Mouse (Mus musculus): Measurements from ENCODE around the gene Zmym1. TPM values are rescaled to one million over a fixed set of nuclear protein-coding genes. Genes with fewer than 3 reads are reported as not detected.

Zmym1 gene
- polyA plus RNA-seq, 1 experiment from 2014 or later: 23.1 TPM

DNA sequence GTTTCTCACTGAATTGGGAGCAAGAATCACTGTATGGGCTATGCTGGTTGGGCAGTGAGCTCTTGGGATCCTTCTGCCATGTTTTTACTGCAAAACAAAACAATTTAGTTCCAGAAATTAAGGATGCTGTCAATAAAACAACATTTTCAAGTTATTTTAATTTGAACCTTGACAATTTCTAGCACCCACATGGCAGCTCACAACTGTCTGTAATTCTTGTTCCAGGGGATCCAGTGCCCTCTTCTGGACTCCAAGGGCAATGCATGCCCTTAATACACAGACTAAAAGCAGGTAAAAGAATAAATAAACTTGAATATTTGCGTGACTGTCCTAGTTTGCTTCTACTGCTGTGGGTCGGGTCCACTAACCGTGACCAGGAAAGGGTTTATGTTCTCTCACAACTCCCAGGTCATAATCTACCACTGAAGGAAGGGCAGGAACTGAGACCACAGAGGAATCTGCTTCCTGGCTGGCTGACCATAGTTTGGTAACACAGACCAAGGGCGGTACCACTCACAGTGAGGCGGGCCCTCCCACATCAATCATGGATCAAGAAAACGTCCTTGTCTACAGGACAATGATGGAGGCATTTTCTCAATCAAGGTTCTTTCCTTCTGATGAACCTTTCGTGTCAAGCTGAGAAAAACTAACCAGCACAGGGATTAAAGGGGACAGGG, 6.3 kb downstream of the Zmym1 start:
- peaks cover 2% of the 10 kb centered on the region; the same call in 1 of the 2 replicates for H3K4me1 ChIP-seq
- H3K27ac ChIP-seq: no peak overlapping the region
- H3K36me3 ChIP-seq: peaks cover 61% of the 10 kb centered on the region
- WGBS: 86% methylated on average over 7 of the region's 7 CpGs
- no peak for ATAC-seq (ENCODE audit: insufficient number of reproducible peaks, insufficient read depth, low FRiP score, low TSS enrichment, low read depth)
- no peak overlapping the region for H3K9ac ChIP-seq
- H3K4me2 ChIP-seq: no peak overlapping the region
- no peaks in the 10 kb centered on the region for H3K27me3 ChIP-seq
- no peaks in the 10 kb centered on the region for H3K9me3 ChIP-seq
- H3K4me3 ChIP-seq: no peak overlapping the region

GRCm38 (mm10) chr4:127053071-127053470, 7.9 kb downstream of the Zmym1 start:
- no peaks in the 10 kb centered on the region for H3K4me1 ChIP-seq
- no peak for ATAC-seq (ENCODE audit: insufficient number of reproducible peaks, insufficient read depth, low FRiP score, low TSS enrichment, low read depth)
- WGBS: 94% methylated on average over 5 of the region's 5 CpGs

DNA sequence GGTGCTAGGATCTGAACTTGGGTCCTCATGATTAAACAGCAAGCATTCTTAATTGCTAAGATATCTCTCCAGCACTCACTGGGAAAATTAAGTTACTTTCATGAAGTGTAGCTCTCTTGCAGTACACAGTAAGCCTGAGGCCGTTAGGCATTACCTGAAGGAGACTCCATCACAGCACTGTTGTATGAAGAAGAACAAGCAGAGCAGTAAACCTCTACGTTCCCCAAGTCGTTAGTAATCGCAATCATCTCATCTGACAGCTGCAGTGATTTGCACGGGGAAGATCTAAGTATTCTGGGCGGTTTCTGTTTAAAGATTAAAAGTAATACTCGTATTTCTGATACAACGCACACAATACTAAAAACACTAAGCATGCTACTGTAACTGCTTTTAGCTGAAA, 9.8 kb downstream of the Zmym1 start:
- Histone ChIP-seq H3K9me3 (no peaks in the 10 kb centered on the region), H3K4me1 (no peaks in the 10 kb centered on the region), H3K9ac (no peak overlapping the region), H3K4me2 (no peak overlapping the region), H3K27ac (no peak overlapping the region), H3K4me3 (no peak overlapping the region), H3K27me3 (no peaks in the 10 kb centered on the region), H3K36me3 (peaks cover 72% of the 10 kb centered on the region)
- WGBS: 86% methylated on average over 8 of the region's 8 CpGs
- no peak for ATAC-seq (ENCODE audit: insufficient number of reproducible peaks, insufficient read depth, low FRiP score, low TSS enrichment, low read depth)

More at GRCm38 (mm10) chr4:127053071-127053470, 7.9 kb downstream of the Zmym1 start:
- no peaks in the 10 kb centered on the region for H3K9me3 ChIP-seq
- H3K36me3 ChIP-seq: peaks cover 67% of the 10 kb centered on the region
- H3K4me2 ChIP-seq: no peak overlapping the region
- H3K9ac ChIP-seq: no peak overlapping the region
- no peaks in the 10 kb centered on the region for H3K27me3 ChIP-seq
- H3K27ac ChIP-seq: no peak overlapping the region
- H3K4me3 ChIP-seq: no peak overlapping the region

DNA sequence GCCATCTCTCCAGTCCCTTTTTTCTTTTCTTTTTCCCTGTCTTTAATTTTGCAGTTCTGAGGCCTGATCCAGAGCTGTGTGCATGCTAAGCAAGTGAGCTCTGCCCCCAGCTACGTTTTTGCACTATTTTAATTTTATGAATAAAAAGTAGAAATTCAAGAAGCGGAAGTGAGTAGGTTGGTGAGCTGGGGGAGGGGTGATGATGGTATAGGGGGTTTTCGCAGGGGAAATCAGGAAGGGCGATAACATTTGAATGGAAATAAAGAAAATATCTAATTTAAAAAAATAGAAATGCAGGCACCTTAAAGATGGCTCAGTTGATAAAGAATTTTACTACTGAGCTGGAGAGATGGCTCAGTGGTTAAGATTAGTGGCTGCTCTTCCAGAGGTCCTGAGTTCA, 17.4 kb downstream of the Zmym1 start:
- H3K36me3 ChIP-seq: peaks cover 77% of the 10 kb centered on the region
- no peak overlapping the region for H3K4me2 ChIP-seq
- no peaks in the 10 kb centered on the region for H3K9me3 ChIP-seq
- no peaks in the 10 kb centered on the region for H3K27me3 ChIP-seq
- no peak overlapping the region for H3K4me3 ChIP-seq
- H3K9ac ChIP-seq: no peak overlapping the region
- no peak overlapping the region for H3K27ac ChIP-seq
- WGBS: 81% methylated on average over 4 of the region's 4 CpGs
- H3K4me1 ChIP-seq: no peaks in the 10 kb centered on the region
- no peak for ATAC-seq (ENCODE audit: insufficient number of reproducible peaks, insufficient read depth, low FRiP score, low TSS enrichment, low read depth)

GRCm38 (mm10) chr4:127039871-127040483, 21.0 kb downstream of the Zmym1 start:
- Histone ChIP-seq H3K36me3 (peaks cover 77% of the 10 kb centered on the region), H3K4me2 (no peak overlapping the region), H3K4me1 (no peaks in the 10 kb centered on the region), H3K27ac (no peak overlapping the region), H3K9me3 (no peaks in the 10 kb centered on the region), H3K4me3 (no peak overlapping the region), H3K9ac (no peak overlapping the region), H3K27me3 (no peaks in the 10 kb centered on the region)
- WGBS: 68% methylated on average over 3 of the region's 3 CpGs
- no peak for ATAC-seq (ENCODE audit: insufficient number of reproducible peaks, insufficient read depth, low FRiP score, low TSS enrichment, low read depth)

DNA sequence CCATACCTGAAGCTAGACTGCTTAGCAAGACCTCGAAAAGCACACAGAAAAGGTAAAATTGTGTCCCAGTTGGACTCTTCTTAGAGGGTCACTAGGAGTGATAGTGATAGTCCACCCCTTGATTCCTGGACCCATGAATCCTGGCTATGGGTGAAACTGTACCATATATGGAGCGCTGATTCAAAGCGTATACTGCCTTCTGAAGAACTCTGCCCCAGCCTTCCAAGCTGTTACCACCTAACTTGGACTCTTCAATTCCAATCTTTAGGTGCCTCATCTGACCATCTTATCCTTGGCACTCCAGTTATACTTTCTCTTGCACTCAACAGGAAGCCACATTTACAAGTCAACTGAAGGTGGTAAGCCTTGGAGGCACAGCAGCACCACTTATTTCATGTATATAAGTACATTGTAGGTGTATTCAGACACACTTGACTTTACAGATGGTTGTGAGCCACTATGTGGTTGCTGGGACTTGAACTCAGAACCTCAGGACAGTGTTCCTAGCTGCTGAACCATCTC, 22.1 kb downstream of the Zmym1 start:
- Histone ChIP-seq H3K27me3 (no peaks in the 10 kb centered on the region), H3K9ac (no peak overlapping the region), H3K4me3 (no peak overlapping the region), H3K36me3 (peaks cover 76% of the 10 kb centered on the region), H3K9me3 (no peaks in the 10 kb centered on the region), H3K4me1 (no peaks in the 10 kb centered on the region), H3K27ac (no peak overlapping the region), H3K4me2 (no peak overlapping the region)
- no peak for ATAC-seq (ENCODE audit: insufficient number of reproducible peaks, insufficient read depth, low FRiP score, low TSS enrichment, low read depth)
- whole genome bisulfite sequencing: 94% methylated on average over 3 of the region's 3 CpGs

DNA sequence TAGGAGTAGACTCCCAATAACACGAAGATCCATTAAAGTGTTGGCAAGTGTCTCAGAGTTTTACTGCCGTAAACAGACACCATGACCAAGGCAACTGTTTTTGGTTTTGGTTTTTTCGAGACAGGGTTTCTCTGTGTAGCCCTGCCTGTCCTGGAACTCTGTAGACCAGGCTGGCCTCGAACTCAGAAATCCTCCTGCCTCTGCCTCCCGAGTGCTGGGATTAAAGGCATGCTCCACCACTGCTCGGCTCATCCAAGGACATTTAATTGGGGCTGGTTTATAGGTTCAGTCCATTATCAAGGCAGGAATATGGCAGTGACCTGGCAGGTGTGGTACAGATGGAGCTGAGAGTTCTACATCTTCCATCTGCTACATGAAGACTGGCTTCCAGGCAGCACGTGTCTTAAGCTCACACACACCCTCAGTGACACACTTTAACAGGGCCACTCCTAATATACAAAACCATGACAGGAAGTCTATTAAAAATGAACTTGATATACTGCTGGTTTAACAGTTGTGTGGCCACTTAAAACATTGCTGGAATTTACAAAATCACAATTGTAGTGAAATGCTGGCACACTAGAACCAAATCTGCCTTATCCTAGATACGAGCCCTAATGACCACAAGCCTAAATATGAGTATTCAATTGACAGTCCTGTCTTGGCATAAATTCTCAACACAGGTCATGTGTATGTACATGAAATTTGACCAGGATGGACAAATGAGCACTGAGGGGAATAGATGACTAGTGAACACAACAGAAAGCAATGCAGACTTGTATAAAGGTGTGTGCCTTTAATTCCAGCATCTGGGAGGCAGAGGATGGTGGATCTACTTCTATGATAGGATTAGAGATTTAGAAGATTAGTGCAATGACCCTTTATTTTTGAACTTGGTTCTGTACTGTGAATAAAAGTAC, 22.8 kb downstream of the Zmym1 start:
- WGBS: 81% methylated on average over 8 of the region's 8 CpGs
- Histone ChIP-seq H3K4me3 (no peak overlapping the region), H3K9me3 (no peaks in the 10 kb centered on the region), H3K4me1 (no peaks in the 10 kb centered on the region), H3K27ac (no peak overlapping the region), H3K9ac (no peak overlapping the region), H3K4me2 (no peak overlapping the region), H3K27me3 (no peaks in the 10 kb centered on the region), H3K36me3 (peaks cover 84% of the 10 kb centered on the region)
- no peak for ATAC-seq (ENCODE audit: insufficient number of reproducible peaks, insufficient read depth, low FRiP score, low TSS enrichment, low read depth)

DNA sequence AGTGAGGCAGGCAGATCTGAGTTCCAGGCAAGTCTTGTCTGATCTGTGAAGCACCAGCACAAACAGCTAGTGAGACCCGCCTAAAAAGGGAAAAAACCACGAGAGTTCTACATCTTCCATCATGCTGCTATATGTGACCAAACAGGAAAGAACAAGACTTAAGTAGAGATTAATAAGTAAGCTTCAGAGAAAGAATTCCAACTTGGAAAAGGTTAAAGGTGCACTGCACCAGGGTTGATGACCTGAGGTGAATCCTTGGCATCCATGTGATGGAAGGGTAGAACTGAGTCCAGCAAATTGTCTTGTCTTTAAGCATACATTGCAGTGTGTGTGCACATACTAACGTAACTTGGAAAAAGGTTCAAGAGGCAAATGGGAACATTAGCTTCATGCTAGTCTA, 23.8 kb downstream of the Zmym1 start:
- Histone ChIP-seq H3K9me3 (no peaks in the 10 kb centered on the region), H3K4me3 (no peak overlapping the region)

GRCm38 (mm10) chr4:127027228-127028190, 33.4 kb downstream of the Zmym1 start:
- no peaks in the 10 kb centered on the region for H3K27me3 ChIP-seq
- H3K27ac ChIP-seq: no peak overlapping the region
- H3K36me3 ChIP-seq: peaks cover 89% of the 10 kb centered on the region
- H3K4me2 ChIP-seq: no peak overlapping the region; the same call in 1 of the 2 replicates
- H3K9ac ChIP-seq: no peak overlapping the region
- no peaks in the 10 kb centered on the region for H3K9me3 ChIP-seq
- H3K4me3 ChIP-seq: no peak overlapping the region
- peaks cover 39% of the 10 kb centered on the region for H3K4me1 ChIP-seq
- ATAC-seq (ENCODE audit: insufficient number of reproducible peaks, insufficient read depth, low FRiP score, low TSS enrichment, low read depth): no peak
- WGBS: 67% methylated on average over 4 of the region's 4 CpGs

More for the DNA sequence above, 23.8 kb downstream of the Zmym1 start:
- no peak overlapping the region for H3K4me2 ChIP-seq
- WGBS: 88% methylated on average over 3 of the region's 3 CpGs
- H3K9ac ChIP-seq: no peak overlapping the region
- H3K36me3 ChIP-seq: peaks cover 87% of the 10 kb centered on the region
- ATAC-seq (ENCODE audit: insufficient number of reproducible peaks, insufficient read depth, low FRiP score, low TSS enrichment, low read depth): no peak
- H3K4me1 ChIP-seq: no peaks in the 10 kb centered on the region
- H3K27ac ChIP-seq: no peak overlapping the region
- no peaks in the 10 kb centered on the region for H3K27me3 ChIP-seq

DNA sequence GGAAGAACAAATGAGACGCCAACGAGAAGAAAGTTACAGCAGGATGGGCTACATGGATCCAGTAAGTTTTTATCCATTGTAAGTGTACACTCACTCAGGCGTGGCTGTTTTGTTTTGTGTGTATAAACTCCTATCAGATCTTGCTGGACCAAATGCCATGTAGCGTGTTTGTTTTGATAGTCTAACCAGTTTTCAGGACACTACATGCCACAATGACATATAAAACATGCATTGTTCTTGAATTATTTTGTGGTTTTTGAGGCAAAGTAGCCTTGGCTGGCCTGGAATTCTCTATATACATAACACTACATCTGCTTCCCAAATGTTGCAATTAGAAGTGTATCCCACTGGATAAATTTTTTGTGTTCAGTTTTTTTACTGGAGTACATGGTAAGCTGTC, 34.1 kb downstream of the Zmym1 start:
- 80% methylated on average over 4 of the region's 4 CpGs for WGBS
- Histone ChIP-seq H3K27me3 (no peaks in the 10 kb centered on the region), H3K36me3 (peaks cover 82% of the 10 kb centered on the region), H3K4me2 (no peak overlapping the region; the same call in none of the 2 replicates), H3K9me3 (no peaks in the 10 kb centered on the region), H3K27ac (no peak overlapping the region), H3K4me3 (no peak overlapping the region), H3K9ac (no peak overlapping the region), H3K4me1 (peaks cover 39% of the 10 kb centered on the region)
- ATAC-seq (ENCODE audit: insufficient number of reproducible peaks, insufficient read depth, low FRiP score, low TSS enrichment, low read depth): no peak
